Mouse (Mus musculus) CH12.LX (cell line): ENCODE data around the gene Xntrpc. TPM values are rescaled to one million over a fixed set of nuclear protein-coding genes. Genes with fewer than 3 reads are reported as not detected.

Source experiments
- DNase-seq: peaks from one replicate; pipeline ENCODE4 v3.0.0-alpha.2; 2013; ENCODE audit errors: extremely low read depth
- H3K27ac ChIP-seq: 2 replicates; pipeline ENCODE4 v1.5.1; 2012; ENCODE audit warnings: low read depth, mild to moderate bottlenecking, control low read depth, moderate library complexity; ENCODE audit not compliant: insufficient read depth
- H3K27me3 ChIP-seq: replicated peaks from 2 replicates; pipeline ENCODE3; 2012; ENCODE audit warnings: inconsistent platforms
- H3K36me3 ChIP-seq, 2 experiments: replicated peaks in 1 of 2; 2 replicates each; pipeline versions ENCODE3 to v1.6.1; 2012; ENCODE audit warnings: inconsistent platforms in 1 of 2, low read length in 1 of 2, mild to moderate bottlenecking in 1 of 2, mixed read lengths in 1 of 2, moderate library complexity in 1 of 2; ENCODE audit not compliant: control insufficient read depth in 1 of 2, insufficient read depth in 1 of 2
- H3K4me1 ChIP-seq, 2 experiments: 2 replicates each; pipeline ENCODE4 v1.6.1; 2012; ENCODE audit warnings: inconsistent platforms in 1 of 2, moderate library complexity in 1 of 2; ENCODE audit not compliant: insufficient read depth in 2 of 2, control insufficient read depth in 1 of 2
- H3K4me2 ChIP-seq: 2 replicates; pipeline ENCODE4 v1.6.1; 2012; ENCODE audit warnings: low read depth, mild to moderate bottlenecking, control low read depth; ENCODE audit not compliant: poor library complexity, insufficient read depth, severe bottlenecking
- H3K4me3 ChIP-seq, 3 experiments: fragments of 150-350 bp in 1 of 3; sonication (generic) in 1 of 3; replicated peaks in 1 of 3; 2 replicates each; pipeline versions ENCODE3 to v1.5.1; 2011 to 2012; ENCODE audit warnings: low read depth in 2 of 3, low read length in 2 of 3, mild to moderate bottlenecking in 2 of 3, moderate library complexity in 2 of 3, control low read depth in 1 of 3, improper control_type of control experiment in 1 of 3, inconsistent platforms in 1 of 3, mixed read lengths in 1 of 3; ENCODE audit not compliant: poor library complexity in 1 of 3
- H3K79me2 ChIP-seq: replicated peaks from 2 replicates; pipeline ENCODE4 v1.6.1; 2012; ENCODE audit warnings: mild to moderate bottlenecking, moderate library complexity; ENCODE audit not compliant: control insufficient read depth, poor library complexity, insufficient read depth, severe bottlenecking; ENCODE audit errors: extremely low read depth
- H3K9ac ChIP-seq: 2 replicates; pipeline ENCODE4 v1.6.1; 2012; ENCODE audit warnings: low read depth, mild to moderate bottlenecking, control low read depth, moderate library complexity; ENCODE audit not compliant: insufficient read depth
- H3K9me3 ChIP-seq: replicated peaks from 2 replicates; pipeline ENCODE3; 2012; ENCODE audit warnings: low read length, inconsistent platforms, mixed read lengths
- CHD2 ChIP-seq: IDR thresholded peaks from 2 replicates; pipeline ENCODE4 v1.6.1; 2011; ENCODE audit warnings: low read length, improper control_type of control experiment
- CTCF ChIP-seq, 2 experiments: IDR thresholded peaks in 1 of 2; conservative IDR thresholded peaks in 1 of 2; 2 replicates each; pipeline ENCODE4 v1.5.1; 2011 to 2012; ENCODE audit warnings: low read depth in 2 of 2, low read length in 2 of 2, improper control_type of control experiment in 1 of 2, inconsistent platforms in 1 of 2, mild to moderate bottlenecking in 1 of 2, moderate library complexity in 1 of 2
- E2F4 ChIP-seq: IDR thresholded peaks from 2 replicates; pipeline ENCODE4 v1.6.1; 2011; ENCODE audit warnings: low read depth, low read length, improper control_type of control experiment; ENCODE audit not compliant: insufficient replicate concordance
- ELF1 ChIP-seq: IDR thresholded peaks from 2 replicates; pipeline ENCODE4 v1.6.1; 2014; ENCODE audit warnings: low read depth, mild to moderate bottlenecking, inconsistent platforms, low read length, improper control_type of control experiment
- EP300 ChIP-seq: IDR thresholded peaks from 2 replicates; pipeline ENCODE4 v1.6.1; 2011; ENCODE audit warnings: low read length, improper control_type of control experiment
- ETS1 ChIP-seq: conservative IDR thresholded peaks from 2 replicates; pipeline ENCODE4 v1.6.1; 2012; ENCODE audit warnings: low read depth, mild to moderate bottlenecking, inconsistent platforms, low read length, improper control_type of control experiment, moderate library complexity
- HCFC1 ChIP-seq: IDR thresholded peaks from 2 replicates; pipeline ENCODE4 v1.6.1; 2012; ENCODE audit warnings: low read depth, mild to moderate bottlenecking, inconsistent platforms, low read length, improper control_type of control experiment
- JUN ChIP-seq: IDR thresholded peaks from 2 replicates; pipeline ENCODE4 v1.6.1; 2011; ENCODE audit warnings: low read depth, mild to moderate bottlenecking, low read length, improper control_type of control experiment, moderate library complexity; ENCODE audit not compliant: insufficient read depth
- JUND ChIP-seq: conservative IDR thresholded peaks from 2 replicates; pipeline ENCODE4 v1.6.1; 2011; ENCODE audit warnings: low read depth, low read length, improper control_type of control experiment
- KAT2A ChIP-seq: IDR thresholded peaks from 2 replicates; pipeline ENCODE4 v1.6.1; 2012; ENCODE audit warnings: low read length, improper control_type of control experiment, inconsistent platforms; ENCODE audit not compliant: insufficient replicate concordance
- MAFK ChIP-seq: IDR thresholded peaks from 2 replicates; pipeline ENCODE4 v1.6.1; 2011; ENCODE audit warnings: low read length, improper control_type of control experiment; ENCODE audit not compliant: insufficient replicate concordance
- MAX ChIP-seq: IDR thresholded peaks from 2 replicates; pipeline ENCODE4 v1.6.1; 2011; ENCODE audit warnings: low read length, improper control_type of control experiment
- MAZ ChIP-seq: IDR thresholded peaks from 2 replicates; pipeline ENCODE4 v1.6.1; 2012; ENCODE audit warnings: low read depth, mild to moderate bottlenecking, inconsistent platforms, low read length, improper control_type of control experiment, moderate library complexity
- MEF2A ChIP-seq: IDR thresholded peaks from 2 replicates; pipeline ENCODE4 v1.6.1; 2014; ENCODE audit warnings: low read depth, mild to moderate bottlenecking, inconsistent platforms, low read length, improper control_type of control experiment, borderline replicate concordance
- MXI1 ChIP-seq: IDR thresholded peaks from 2 replicates; pipeline ENCODE4 v1.6.1; 2011; ENCODE audit warnings: mild to moderate bottlenecking, low read depth, low read length, improper control_type of control experiment
- NELFE ChIP-seq: IDR thresholded peaks from 2 replicates; pipeline ENCODE4 v1.6.1; 2011; ENCODE audit warnings: low read depth, low read length, improper control_type of control experiment
- NRF1 ChIP-seq: IDR thresholded peaks from 2 replicates; pipeline ENCODE4 v1.6.1; 2014; ENCODE audit warnings: low read depth, mild to moderate bottlenecking, inconsistent platforms, low read length, improper control_type of control experiment, moderate library complexity
- POLR2AphosphoS2 ChIP-seq: IDR thresholded peaks from 2 replicates; pipeline ENCODE4 v1.6.1; 2011; ENCODE audit warnings: low read depth, low read length, improper control_type of control experiment
- SIN3A ChIP-seq: IDR thresholded peaks from 2 replicates; pipeline ENCODE4 v1.6.1; 2012; ENCODE audit warnings: low read length, improper control_type of control experiment, inconsistent platforms
- SMC3 ChIP-seq: IDR thresholded peaks from 2 replicates; pipeline ENCODE4 v1.6.1; 2011; ENCODE audit warnings: low read depth, low read length, improper control_type of control experiment
- TBP ChIP-seq: conservative IDR thresholded peaks from 2 replicates; pipeline ENCODE4 v1.6.1; 2011; ENCODE audit warnings: low read depth, low read length, improper control_type of control experiment
- TCF12 ChIP-seq: IDR thresholded peaks from 2 replicates; pipeline ENCODE4 v1.6.1; 2014; ENCODE audit warnings: low read depth, mild to moderate bottlenecking, inconsistent platforms, low read length, improper control_type of control experiment
- USF1 ChIP-seq: IDR thresholded peaks from 2 replicates; pipeline ENCODE4 v1.6.1; 2014; ENCODE audit warnings: low read depth, mild to moderate bottlenecking, inconsistent platforms, low read length, improper control_type of control experiment
- ZC3H11A ChIP-seq: IDR thresholded peaks from 2 replicates; pipeline ENCODE4 v1.6.1; 2012; ENCODE audit warnings: low read depth, mild to moderate bottlenecking, inconsistent platforms, low read length, improper control_type of control experiment
- dilution Hi-C: fragments of 300-500 bp; cut with MboI; formaldehyde crosslinking; loops from 2 replicates; pipeline ENCODE4 v1.14.3; 2020; ENCODE audit warnings: low sequenced_read_pairs; ENCODE audit not compliant: extremely low pct_unique_long_range_greater_than_20kb, extremely low pct_ligation_motif_present
- in situ Hi-C: fragments of 300-500 bp; cut with MboI; formaldehyde crosslinking; loops from 3 replicates; pipeline ENCODE4 v1.14.3; 2019; ENCODE audit warnings: low sequenced_read_pairs, low pct_ligation_motif_present, low pct_unique_long_range_greater_than_20kb, mixed read lengths
- polyA plus RNA-seq: library from polyadenylated mRNA; unstranded; fragments of >175 nt; gene quantifications from 2 replicates; pipeline ENCODE4 v1.2.1, GENCODE M21; 2012; ENCODE audit warnings: low read depth; ENCODE audit not compliant: insufficient read length
- total RNA-seq, 2 experiments: library from RNA; depleted of rRNA; stranded (reverse); fragments of 300-350 nt in 1 of 2; fragments of >200 nt in 1 of 2; gene quantifications; 2 replicates each; pipeline ENCODE4 v1.2.3; 2012 to 2014

Xntrpc gene
- total and polyA plus RNA-seq, 3 experiments: 0.64 to 1.9 (median 1.7) TPM

DNA sequence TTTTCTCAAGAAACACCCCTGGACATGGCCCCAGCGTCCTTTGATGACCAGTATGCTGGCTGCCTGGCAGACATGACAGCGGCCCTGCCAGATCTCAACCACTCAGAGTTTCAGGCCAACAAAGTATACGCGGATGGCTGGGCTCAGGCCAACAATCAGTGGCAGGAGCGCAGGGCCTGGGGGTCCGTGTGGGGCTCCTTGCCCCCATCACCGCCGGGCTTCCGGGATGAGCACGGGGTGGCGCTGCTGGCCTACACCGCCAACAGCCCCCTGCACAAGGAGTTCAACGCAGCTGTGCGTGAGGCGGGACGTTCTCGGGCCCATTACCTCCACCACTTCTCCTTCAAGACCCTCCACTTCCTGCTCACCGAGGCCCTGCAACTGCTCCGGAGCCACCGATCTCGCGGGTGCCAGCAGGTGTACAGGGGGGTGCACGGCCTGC is 41.2 kb downstream of the Xntrpc start:
- no peaks in the 10 kb centered on the region for H3K79me2 ChIP-seq
- H3K9me3 ChIP-seq: no peaks in the 10 kb centered on the region
- no peak overlapping the region for H3K27ac ChIP-seq
- no peaks in the 10 kb centered on the region for H3K27me3 ChIP-seq
- peaks cover 0 to 2% of the 10 kb centered on the region in 2 experiments; a peak in 1 of 4 replicates for H3K4me1 ChIP-seq
- in situ Hi-C loops: no loop called here
- no peak overlapping the region for H3K4me2 ChIP-seq
- no peak overlapping the region for H3K4me3 ChIP-seq
- no peak for DNase-seq
- no peak for TF ChIP-seq MAX
- no peak for TF ChIP-seq EP300
- no peak for TF ChIP-seq JUND
- TF ChIP-seq ZC3H11A: no peak
- TF ChIP-seq MAZ: no peak
- TF ChIP-seq KAT2A: no peak
- TF ChIP-seq MEF2A: no peak
- TF ChIP-seq CTCF (conservative IDR thresholded peaks at IDR 0.05 in 1 of 2, IDR thresholded peaks at IDR 0.05 in 1 of 2; ENCODE audit: low read depth in 2 of 2, low read length in 2 of 2): no peak
- no peak for TF ChIP-seq MXI1
- no peak for TF ChIP-seq TCF12
- no peak for TF ChIP-seq NRF1
- TF ChIP-seq SMC3: no peak
- no peak for TF ChIP-seq CHD2
- no peaks in the 10 kb centered on the region for H3K36me3 ChIP-seq
- dilution Hi-C loops: no loop called here
- no peak overlapping the region for H3K9ac ChIP-seq

DNA sequence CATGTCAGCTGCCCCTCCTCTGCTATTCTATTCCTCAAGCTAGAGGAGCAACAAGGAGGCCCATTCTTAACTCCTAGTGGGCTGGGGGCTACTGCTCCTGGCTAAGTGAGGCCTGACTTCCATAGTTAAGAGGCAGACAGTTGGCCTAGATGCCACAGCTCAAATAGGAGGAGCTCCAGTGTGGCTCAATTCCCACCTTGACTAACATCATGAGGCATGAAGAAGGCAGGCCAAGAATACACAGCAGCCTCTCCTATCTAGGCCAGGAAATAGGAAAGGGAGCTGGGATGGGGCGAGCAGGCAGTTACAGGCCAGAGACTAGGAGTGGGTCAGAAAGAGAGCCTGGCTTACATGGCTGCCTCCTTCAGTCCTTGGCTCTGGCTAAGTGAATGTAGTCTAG is 42.7 kb downstream of the Xntrpc start:
- dilution Hi-C loops (no loop called here), in situ Hi-C loops (no loop called here)
- no peak for DNase-seq
- H3K27me3 ChIP-seq: no peaks in the 10 kb centered on the region
- H3K4me1 ChIP-seq: no peaks in the 10 kb centered on the region; a peak in 1 of 4 replicates
- no peak overlapping the region for H3K9ac ChIP-seq
- no peak overlapping the region for H3K4me3 ChIP-seq
- TF ChIP-seq POLR2AphosphoS2: no peak
- no peak for TF ChIP-seq ETS1
- TF ChIP-seq MEF2A: no peak
- no peak for TF ChIP-seq MAX
- no peak for TF ChIP-seq KAT2A
- TF ChIP-seq HCFC1: no peak
- TF ChIP-seq USF1: no peak
- TF ChIP-seq CHD2: no peak
- TF ChIP-seq TBP: no peak
- TF ChIP-seq JUN: no peak
- TF ChIP-seq MXI1: no peak
- TF ChIP-seq MAFK: no peak
- TF ChIP-seq E2F4: no peak
- TF ChIP-seq SIN3A: no peak
- TF ChIP-seq NELFE: no peak
- no peak for TF ChIP-seq MAZ
- TF ChIP-seq ELF1: no peak
- H3K27ac ChIP-seq: no peak overlapping the region
- no peaks in the 10 kb centered on the region for H3K9me3 ChIP-seq
- H3K4me2 ChIP-seq: no peak overlapping the region
- H3K36me3 ChIP-seq: no peaks in the 10 kb centered on the region
- no peaks in the 10 kb centered on the region for H3K79me2 ChIP-seq
